Mouse (Mus musculus): ENCODE results near the gene Krt222.
"Not testable (repeated sequence)": the region's sequence is repeated elsewhere in the genome, so short reads cannot be mapped to it uniquely, and the experiment has no call there.

The Krt222 gene

GRCm38 (mm10) chr11:99243820-99244374, at the start of gene Krt222:
Gene Krt222 (minus strand): TSS chr11:99244085.
- peak; percentile 18 for DNase-seq (ENCODE audit: low spot score)

GRCm38 (mm10) chr11:99292846-99293245, 49.0 kb upstream of the Krt222 start:
- no peak for DNase-seq (ENCODE audit: low spot score)

GRCm38 (mm10) chr11:99284833-99285312, 41.0 kb upstream of the Krt222 start, which contains the start of gene Krt24:
Gene Krt24 (minus strand): TSS chr11:99285262.
- no peak for DNase-seq (ENCODE audit: low spot score)

- no peak for DNase-seq (ENCODE audit: low spot score)
Measured at GRCm38 (mm10) chr11:99284011-99284410, 40.1 kb upstream of the Krt222 start.

GRCm38 (mm10) chr11:99283334-99283733, 39.4 kb upstream of the Krt222 start:
- DNase-seq (ENCODE audit: low spot score) = no peak

GRCm38 (mm10) chr11:99281116-99281515, 37.2 kb upstream of the Krt222 start:
- no peak for DNase-seq (ENCODE audit: low spot score)

GRCm38 (mm10) chr11:99279986-99280385, 36.1 kb upstream of the Krt222 start:
- no peak for DNase-seq (ENCODE audit: low spot score)

GRCm38 (mm10) chr11:99276786-99277185, 32.9 kb upstream of the Krt222 start:
- DNase-seq (ENCODE audit: low spot score) = no peak

GRCm38 (mm10) chr11:99275624-99276023, 31.7 kb upstream of the Krt222 start:
- DNase-seq (ENCODE audit: low spot score) = no peak

GRCm38 (mm10) chr11:99272721-99273120, 28.8 kb upstream of the Krt222 start:
- DNase-seq (ENCODE audit: low spot score) = no peak

GRCm38 (mm10) chr11:99269192-99269591, 25.3 kb upstream of the Krt222 start:
- DNase-seq (ENCODE audit: low spot score) = no peak

- DNase-seq (ENCODE audit: low spot score) = peak; percentile 4
Measured at GRCm38 (mm10) chr11:99265796-99266195, 21.9 kb upstream of the Krt222 start.

- no peak for DNase-seq (ENCODE audit: low spot score)
Measured at GRCm38 (mm10) chr11:99265220-99265619, 21.3 kb upstream of the Krt222 start.

GRCm38 (mm10) chr11:99256213-99256612, 12.3 kb upstream of the Krt222 start:
- DNase-seq (ENCODE audit: low spot score) = no peak

GRCm38 (mm10) chr11:99255316-99255715, 11.4 kb upstream of the Krt222 start:
- no peak for DNase-seq (ENCODE audit: low spot score)

- no peak for DNase-seq (ENCODE audit: low spot score)
Measured at GRCm38 (mm10) chr11:99253893-99254292, 10.0 kb upstream of the Krt222 start.

GRCm38 (mm10) chr11:99252671-99253070, 8.8 kb upstream of the Krt222 start:
- no peak for DNase-seq (ENCODE audit: low spot score)

- DNase-seq (ENCODE audit: low spot score) = no peak
Measured at GRCm38 (mm10) chr11:99250666-99251065, 6.8 kb upstream of the Krt222 start.

GRCm38 (mm10) chr11:99250241-99250640, 6.4 kb upstream of the Krt222 start:
- DNase-seq (ENCODE audit: low spot score) = no peak

- DNase-seq (ENCODE audit: low spot score) = no peak
Measured at GRCm38 (mm10) chr11:99249115-99249514, 5.2 kb upstream of the Krt222 start.

- DNase-seq (ENCODE audit: low spot score) = no peak
Measured at GRCm38 (mm10) chr11:99247916-99248315, 4.0 kb upstream of the Krt222 start.

- DNase-seq (ENCODE audit: low spot score) = not testable (repeated sequence)
Measured at GRCm38 (mm10) chr11:99244519-99244918, 634 bp upstream of the Krt222 start.

GRCm38 (mm10) chr11:99243200-99243819, 575 bp downstream of the Krt222 start:
- DNase-seq (ENCODE audit: low spot score) = no peak

GRCm38 (mm10) chr11:99242056-99242455, 1.8 kb downstream of the Krt222 start:
- no peak for DNase-seq (ENCODE audit: low spot score)
